Mouse (Mus musculus) lung, adult 2 months (tissue): ENCODE measurements at regions not wholly inside any gene's neighbourhood (a gene's known extent, or its start where the extent isn't known, plus 50 kb on each side); places are given as distances from the start of the nearest gene placed in this dataset.

ENCODE experiments used
- CTCF ChIP-seq: fragments of 200-500 bp; IDR thresholded peaks from 2 replicates; pipeline ENCODE4 v1.5.1; 2011; ENCODE audit warnings: mild to moderate bottlenecking, low read length, control low read depth; ENCODE audit not compliant: insufficient read depth
- POLR2A ChIP-seq: fragments of 200-500 bp; IDR thresholded peaks from 2 replicates; pipeline ENCODE4 v1.6.1; 2011; ENCODE audit warnings: low read depth, mild to moderate bottlenecking, control low read depth, low read length, borderline replicate concordance; ENCODE audit errors: extremely low read depth

DNA sequence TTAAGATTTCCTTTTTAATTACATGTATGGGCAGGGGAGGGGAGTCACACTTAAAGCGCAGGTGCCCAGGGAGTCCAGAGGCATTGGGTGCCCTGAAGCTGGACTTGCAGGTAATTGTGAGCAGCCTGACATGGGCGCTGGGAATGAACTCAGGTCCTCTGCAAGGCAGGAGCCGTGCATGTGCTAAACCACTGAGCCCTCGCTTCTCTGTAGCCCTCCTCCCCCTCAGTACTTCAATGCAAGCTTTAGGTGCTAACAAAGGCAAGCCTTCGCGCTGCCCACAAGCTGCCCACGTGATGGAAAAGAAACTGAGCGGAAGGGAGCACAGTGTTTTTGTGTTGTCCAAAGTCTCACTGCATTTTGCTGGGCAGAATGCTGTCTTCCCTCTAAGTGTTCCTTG, 63.6 kb upstream of the Dapk1 start:
- TF ChIP-seq POLR2A: no peak
- TF ChIP-seq CTCF: no peak
